ENCODE assay signal across 10 mouse cellular contexts in genomic region chr2:4252541-4253291, GRCm38 (mm10).
DNase-seq lines count a peak whose midpoint lies in the region; ATAC-seq lines count a peak whose summit lies in the region.
"Had no signal": no experiment of that assay in that cellular context is flagged by ENCODE, and none has a peak within 500 bp of the region (broad histone marks: within the 10 kb centered on the region; RNA-seq: fewer than 3 reads in every experiment).

No protein-coding gene starts in this region.

- no peak overlapping the region for H3K4me3 ChIP-seq in kidney, embryonic 16.5 days (ENCODE audit: low read length)
- H3K4me3 ChIP-seq: liver, embryonic 13.5 days had no signal

- no peak for ATAC-seq in kidney, embryonic 16.5 days (ENCODE audit: low FRiP score, low TSS enrichment)
- ATAC-seq: Patski had no signal

- H3K9me3 ChIP-seq in kidney, embryonic 16.5 days (ENCODE audit: low read length) = no peaks in the 10 kb centered on the region
- H3K9me3 ChIP-seq: liver, embryonic 13.5 days had no signal

- no peak overlapping the region for H3K4me2 ChIP-seq in kidney, embryonic 16.5 days (replicated peaks; ENCODE audit: low read depth, low read length)
- H3K4me2 ChIP-seq: liver, embryonic 13.5 days had no signal

- H3K27ac ChIP-seq in kidney, embryonic 16.5 days (ENCODE audit: low read length) = peak overlapping the region; percentile 38
- H3K27ac ChIP-seq: liver, embryonic 13.5 days had no signal

- no peak for DNase-seq in kidney, adult 11 months
- DNase-seq in gonadal fat pad, adult 2 months (ENCODE audit: low read depth) = peak; percentile 56
- peak; percentile 84 for DNase-seq in large intestine, adult 2 months (ENCODE audit: low read depth, low spot score)
- peak; percentile 10 for DNase-seq in skeletal muscle tissue, adult 2 months (ENCODE audit: low read depth, low spot score)
- no peak for DNase-seq in retina, embryonic 14.5 days (ENCODE audit: low spot score)
- no peak for DNase-seq in left cerebral cortex, adult 11 months (ENCODE audit: low spot score)
- DNase-seq in frontal cortex, postnatal 14 days (ENCODE audit: low spot score in 2 of 2) = no peak
- DNase-seq: liver, embryonic 13.5 days had no signal

- 43% methylated on average over 9 of the region's 9 CpGs for WGBS in kidney, embryonic 16.5 days
- WGBS in large intestine, adult 2 months = 9% methylated on average over 9 of the region's 9 CpGs

- H3K9ac ChIP-seq in kidney, embryonic 16.5 days (replicated peaks; ENCODE audit: low read length) = no peak overlapping the region
- H3K9ac ChIP-seq: liver, embryonic 13.5 days had no signal

- peaks cover 7% of the 10 kb centered on the region for H3K4me1 ChIP-seq in kidney, embryonic 16.5 days (ENCODE audit: insufficient read depth, low read length)
- H3K4me1 ChIP-seq: liver, embryonic 13.5 days had no signal

- H3K36me3 ChIP-seq in kidney, embryonic 16.5 days (ENCODE audit: insufficient read depth, low read length) = no peaks in the 10 kb centered on the region
- H3K36me3 ChIP-seq: liver, embryonic 13.5 days had no signal

- H3K27me3 ChIP-seq in kidney, embryonic 16.5 days (ENCODE audit: insufficient read depth, low read length) = no peaks in the 10 kb centered on the region
- H3K27me3 ChIP-seq: liver, embryonic 13.5 days had no signal

Comparison
In these comparisons a context has a peak if more than half of its experiments do, and no peak if none do; other contexts are left out.
1. DNase-seq: peak in gonadal fat pad, adult 2 months (single experiment), large intestine, adult 2 months (single experiment) and skeletal muscle tissue, adult 2 months (single experiment); none in kidney, adult 11 months (single experiment), retina, embryonic 14.5 days (single experiment), left cerebral cortex, adult 11 months (single experiment) and frontal cortex, postnatal 14 days (0 of 2).